Mouse (Mus musculus) erythroblast, embryonic 14.5 days (primary cell): ENCODE measurements around the gene F2.

Experiments
- GATA1 ChIP-seq: IDR thresholded peaks from 2 replicates; pipeline ENCODE4 v1.6.1; 2012; ENCODE audit warnings: low read length, inconsistent platforms, mixed read lengths
- TAL1 ChIP-seq: IDR thresholded peaks from 3 replicates; pipeline ENCODE4 v1.6.1; 2012; ENCODE audit warnings: low read length, inconsistent platforms, mixed read lengths

DNA sequence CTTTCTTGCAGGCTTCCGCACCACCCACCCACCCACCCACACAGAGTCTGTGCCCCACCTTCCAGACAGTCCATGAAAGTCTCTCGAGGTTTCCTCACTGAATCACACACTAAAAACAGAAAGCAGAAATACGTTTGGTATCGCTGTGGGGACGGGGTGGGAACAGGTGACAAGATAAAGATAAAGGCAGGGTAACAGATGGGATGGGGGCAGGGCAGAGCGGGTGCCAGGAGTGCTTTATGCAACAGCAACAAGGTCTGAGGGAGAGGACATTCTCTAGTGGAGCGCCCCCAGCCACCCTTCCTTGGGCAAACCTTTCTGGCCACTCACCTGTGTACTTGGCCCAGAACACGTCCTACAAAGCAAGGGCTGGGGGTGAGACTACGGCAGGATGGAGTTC is 1.4 kb downstream of the F2 start:
- TF ChIP-seq GATA1 (no peak), TAL1 (0 out of 3 replicates have a peak, but pooled peaks have one; percentile 43)
